Mouse (Mus musculus) activated CD4-positive, CD25-positive, alpha-beta regulatory T cell, adult 9 weeks (primary cell): ENCODE measurements around the gene 6030458C11Rik. TPM values are rescaled to one million over a fixed set of nuclear protein-coding genes. Genes with fewer than 3 reads are reported as not detected.

Experiments used
- polyA plus RNA-seq: library from polyadenylated mRNA; unstranded; fragments of 100-300 nt; shearing (Covaris generic); gene quantifications from one replicate; pipeline ENCODE4 v1.2.1, GENCODE M21; 2017

The 6030458C11Rik gene
- polyA plus RNA-seq = 34.5 TPM

GRCm38 (mm10) chr15:12824197-12824952 is at the start of gene 6030458C11Rik, which contains the start of gene Drosha:
Gene 6030458C11Rik, minus strand, starts transcription at chr15:12824649.
Gene Drosha, plus strand, starts transcription at chr15:12824815.

Other genes with a start within 250 kb of the 6030458C11Rik start
- gene Pdzd2, start 84.7 kb downstream of the 6030458C11Rik start, polyA plus RNA-seq = 0.37 TPM
- gene Drosha, start 166 bp upstream of the 6030458C11Rik start, polyA plus RNA-seq = 23.8 TPM